Mouse (Mus musculus) 416B (cell line): ENCODE measurements around the gene Smim24.

Experiments used
- DNase-seq: peaks from one replicate; pipeline ENCODE4 v3.0.0; 2011; ENCODE audit warnings: low read depth

Gene Smim24

DNA sequence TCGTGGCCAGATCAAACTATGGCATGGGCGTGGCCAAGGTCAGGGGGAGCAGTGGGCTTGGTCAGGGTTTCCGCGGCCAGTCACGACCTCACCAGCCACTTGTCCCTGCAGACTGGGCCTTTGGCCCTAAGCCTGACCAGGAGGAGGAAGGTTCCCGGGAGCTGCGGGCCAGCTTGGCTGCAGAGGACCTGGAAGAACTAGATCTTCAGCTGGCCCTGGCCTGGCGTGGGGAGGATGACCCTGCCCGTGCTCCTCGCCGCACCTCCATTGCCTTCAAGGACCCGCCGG is 2.2 kb upstream of the Smim24 start:
- no peak for DNase-seq

DNA sequence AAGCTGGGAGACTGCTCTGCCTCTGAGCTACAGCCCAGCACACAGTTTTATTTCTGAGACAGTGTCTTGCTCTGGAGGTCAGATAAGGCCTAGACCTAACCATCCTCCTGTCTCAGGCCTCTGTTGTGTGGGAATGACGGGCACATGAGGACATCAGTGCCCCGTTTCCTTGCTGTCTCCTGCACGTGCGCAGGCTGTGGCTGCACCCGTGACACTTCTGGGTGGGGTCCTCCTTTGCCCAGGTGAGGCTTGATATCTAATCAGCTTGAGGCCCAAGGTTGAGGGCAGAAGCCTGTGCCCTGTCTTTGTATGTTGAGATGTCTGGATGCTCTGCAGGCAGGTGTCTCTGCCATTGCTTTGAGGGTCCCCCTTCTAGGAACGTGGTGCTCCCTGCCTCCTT is 581 bp upstream of the Smim24 start:
- DNase-seq = no peak

DNA sequence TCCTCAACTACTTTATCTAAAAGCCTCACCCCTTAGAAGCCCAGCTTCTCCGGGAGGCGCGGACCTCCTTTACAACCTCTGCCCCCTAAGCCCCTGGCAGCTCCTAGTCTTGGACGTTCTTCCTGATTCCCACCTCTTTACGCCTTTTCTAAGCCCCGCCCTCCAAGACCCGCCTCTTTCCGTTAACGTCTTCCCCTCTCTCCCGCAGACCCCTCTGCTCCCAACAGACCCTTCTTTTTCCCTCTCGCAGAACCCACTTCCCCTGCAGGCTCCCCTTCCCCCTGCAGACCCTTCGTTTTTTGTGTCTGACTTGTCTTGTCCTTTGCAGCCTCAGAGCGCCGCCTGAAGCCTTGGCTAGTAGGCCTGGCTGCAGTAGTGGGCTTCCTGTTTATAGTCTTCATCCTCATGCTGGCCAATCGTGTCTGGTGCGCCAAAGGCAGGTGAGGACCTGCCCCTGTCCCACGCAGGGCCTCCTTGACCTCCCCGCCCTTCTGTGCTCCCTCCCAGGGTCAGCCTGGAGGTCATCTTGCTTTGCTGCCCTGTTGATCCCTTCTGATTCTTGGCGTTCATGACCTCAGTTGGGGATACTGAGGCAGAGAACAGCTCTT is 709 bp downstream of the Smim24 start:
- DNase-seq = peak; percentile 63

DNA sequence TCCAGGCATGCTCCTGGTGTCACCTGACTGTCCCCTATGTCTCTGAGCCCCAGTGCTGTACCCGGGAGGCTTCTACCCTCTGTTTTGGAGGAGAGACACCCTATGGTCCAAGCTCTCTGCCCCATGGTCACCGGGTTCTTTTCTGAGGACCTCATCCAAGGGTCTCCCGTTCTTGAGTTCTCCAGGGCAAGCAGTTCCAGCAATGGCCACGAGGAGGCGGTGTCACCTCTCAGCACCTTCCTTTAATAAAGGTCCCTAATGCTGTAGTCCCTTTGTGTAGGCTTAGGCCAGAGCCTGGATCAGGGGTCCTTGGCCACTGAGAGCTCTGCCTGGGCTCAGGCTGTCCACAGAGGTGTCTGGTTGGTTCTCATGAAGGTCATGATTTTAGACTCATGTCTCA is 2.3 kb downstream of the Smim24 start:
- peak; percentile 74 for DNase-seq

DNA sequence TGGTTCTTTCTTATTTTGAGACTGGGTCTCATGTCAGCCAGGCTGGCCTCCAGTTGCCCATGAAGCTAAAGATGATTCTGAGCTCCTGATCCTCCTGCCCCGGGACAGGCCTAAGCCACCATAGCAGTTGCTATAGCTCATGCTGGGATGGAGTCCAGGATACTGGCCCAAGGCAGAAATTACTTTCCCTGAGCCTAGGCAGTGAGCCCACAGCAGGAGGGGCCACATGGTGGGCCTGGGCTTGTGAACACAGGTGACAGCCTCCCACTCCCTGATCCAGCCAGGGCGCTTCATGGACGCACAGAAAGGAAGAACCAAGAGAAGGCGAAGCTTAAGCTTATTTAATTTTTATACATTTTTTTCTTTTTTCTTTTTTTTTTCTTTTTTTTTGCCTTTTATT is 3.0 kb downstream of the Smim24 start:
- DNase-seq = no peak

DNA sequence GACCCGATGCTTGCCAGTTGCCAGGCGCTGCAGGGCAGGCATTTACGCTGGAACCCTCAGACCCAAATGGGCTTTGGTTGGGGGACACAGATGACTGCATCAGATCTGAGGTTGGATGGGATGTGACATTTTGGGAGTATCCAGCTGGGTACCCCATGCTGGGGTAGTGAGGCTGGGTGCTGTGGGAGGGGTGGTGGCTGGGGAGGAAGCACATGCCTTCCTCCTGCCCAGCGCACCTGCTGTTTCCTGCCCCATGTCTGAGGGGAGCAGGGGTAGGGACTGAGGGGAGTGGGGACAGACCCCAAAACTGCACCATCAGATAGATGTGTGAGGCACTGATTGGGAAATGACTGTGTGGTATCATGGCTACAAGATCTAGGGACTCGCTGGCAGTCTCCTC is 3.9 kb downstream of the Smim24 start:
- DNase-seq = no peak

DNA sequence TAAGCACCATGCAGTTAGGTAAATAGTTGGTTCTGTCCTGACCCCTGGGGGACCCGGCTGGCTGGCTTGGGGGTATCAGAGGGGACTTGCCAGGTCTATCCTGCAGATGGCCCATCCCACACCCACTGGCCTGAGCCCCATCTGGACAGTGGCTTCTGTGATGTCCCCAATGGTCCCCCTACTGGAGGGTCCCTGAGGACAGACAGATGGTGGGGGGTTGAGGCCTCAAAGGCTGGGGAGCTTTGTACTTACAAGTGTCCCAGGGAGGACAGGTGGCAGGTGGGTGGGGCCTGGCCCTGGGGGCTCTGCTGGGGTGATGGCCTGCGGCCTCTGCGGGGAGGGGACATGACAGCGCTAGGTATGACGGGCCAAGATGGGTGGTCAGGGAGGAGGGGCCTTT is 6.4 kb downstream of the Smim24 start:
- DNase-seq = no peak

DNA sequence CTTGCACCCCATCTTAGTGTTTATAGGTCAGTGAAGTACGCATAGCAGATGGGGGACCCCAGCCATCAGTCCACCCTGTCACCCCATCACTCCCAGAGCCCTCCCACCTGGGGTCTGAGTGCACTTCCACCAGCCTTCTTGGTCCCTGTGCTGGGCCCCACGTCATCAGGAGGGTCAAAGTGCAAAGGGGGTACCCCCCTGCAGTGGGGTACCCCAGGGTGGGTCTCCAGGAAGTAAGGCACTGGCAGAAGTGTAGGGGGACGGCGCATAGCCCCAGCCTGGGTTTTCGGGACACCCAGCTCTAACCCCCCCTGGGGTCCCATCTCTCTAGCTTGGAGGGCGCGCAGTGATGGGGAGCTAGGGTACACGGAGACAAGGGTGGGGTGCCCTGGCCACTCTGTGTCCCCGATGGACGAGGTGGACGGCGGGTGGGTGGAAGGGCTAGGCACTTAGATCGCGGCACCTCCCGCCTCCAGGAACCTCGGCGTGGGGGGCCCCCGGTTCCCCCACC is 7.0 kb downstream of the Smim24 start:
- DNase-seq = no peak

DNA sequence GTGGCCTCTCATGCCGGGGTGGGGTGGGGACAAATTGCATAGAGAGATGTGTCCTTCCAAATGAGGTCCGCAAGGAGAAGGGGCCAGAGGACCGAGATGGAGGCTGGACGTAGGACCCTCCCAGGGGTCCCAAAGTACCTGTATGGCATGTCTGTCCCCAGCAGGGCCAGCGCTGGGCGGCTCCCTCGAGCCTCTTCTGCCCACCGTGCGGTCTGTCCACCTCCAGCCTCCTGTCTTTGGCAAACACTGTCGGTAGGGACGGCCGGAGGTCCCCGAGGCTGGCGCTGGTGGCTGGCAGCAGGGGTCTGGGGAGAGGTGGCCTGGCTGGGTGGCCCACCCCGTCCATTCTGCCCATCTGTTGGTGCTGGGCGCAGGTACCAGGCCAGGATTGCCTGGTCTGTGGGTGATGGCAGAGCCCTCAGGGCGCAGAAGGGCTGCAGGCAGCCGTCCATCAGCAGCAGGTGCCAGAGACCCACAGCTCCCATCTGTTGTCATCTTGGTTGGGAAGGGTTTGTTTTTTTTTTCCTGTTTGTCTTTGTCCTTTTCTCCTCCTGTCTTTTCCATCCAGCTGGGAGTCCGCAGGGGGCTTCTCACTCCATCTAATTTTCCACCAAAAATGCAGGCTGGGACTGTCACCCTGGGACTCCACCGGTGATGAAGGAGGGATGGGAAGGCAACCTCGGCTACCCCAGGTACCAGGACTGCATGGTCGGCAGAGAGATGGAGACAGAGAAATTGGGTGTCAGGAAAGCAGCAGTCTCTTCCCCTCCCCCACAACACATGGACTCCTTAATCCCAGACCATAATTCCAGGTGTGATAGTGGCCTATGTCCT is 7.7 kb downstream of the Smim24 start:
- no peak for DNase-seq

DNA sequence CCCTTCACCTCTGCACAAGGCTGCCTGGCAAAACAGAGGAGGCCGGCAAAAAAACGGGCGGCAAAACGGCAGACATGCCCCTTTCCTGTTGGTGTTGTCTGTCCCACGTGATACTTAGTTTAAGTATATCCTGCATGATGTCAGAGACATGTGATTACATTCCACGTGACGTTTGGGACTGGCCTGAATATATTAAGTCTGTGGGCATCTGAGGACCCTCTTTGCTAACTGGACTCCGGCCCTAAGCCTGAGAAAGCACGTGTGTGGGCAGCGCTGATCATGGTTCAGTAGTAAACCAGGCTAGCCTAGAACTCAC is 8.3 kb downstream of the Smim24 start:
- DNase-seq = no peak

DNA sequence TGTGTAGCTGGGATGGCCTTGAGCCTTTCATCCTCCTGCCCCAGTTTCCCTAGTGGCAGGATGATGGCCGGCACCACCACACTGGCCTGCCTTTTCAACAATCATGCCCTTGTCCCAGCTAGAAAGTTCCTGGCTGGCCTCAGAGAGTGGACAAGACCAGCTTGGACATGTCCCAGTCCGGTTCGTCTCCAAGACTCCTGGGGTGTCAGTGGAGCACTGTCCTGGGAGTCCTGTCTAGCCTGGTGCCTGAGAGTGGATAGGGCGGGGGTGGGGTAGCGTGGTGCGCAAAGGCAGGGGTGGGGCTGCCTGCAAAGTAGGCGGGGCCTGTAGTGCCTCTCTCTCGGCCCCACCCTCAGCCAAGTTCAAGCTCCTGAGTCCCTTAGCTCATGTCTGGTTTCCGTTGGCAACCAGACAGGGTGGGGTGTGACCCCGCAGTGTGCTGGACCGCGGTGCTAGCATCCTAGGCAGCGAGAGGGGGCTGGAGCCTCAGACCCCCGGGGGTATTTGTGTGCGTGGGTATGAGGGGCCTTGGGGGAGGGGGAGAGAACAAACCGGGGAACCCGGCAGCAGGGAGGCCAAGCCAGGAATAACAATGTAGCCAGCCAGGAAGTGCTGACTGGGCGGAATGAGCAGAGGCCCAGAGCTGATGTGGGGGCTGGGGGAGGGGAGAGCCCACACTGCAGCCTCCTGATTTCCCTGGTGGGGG is 8.8 kb downstream of the Smim24 start:
- no peak for DNase-seq

DNA sequence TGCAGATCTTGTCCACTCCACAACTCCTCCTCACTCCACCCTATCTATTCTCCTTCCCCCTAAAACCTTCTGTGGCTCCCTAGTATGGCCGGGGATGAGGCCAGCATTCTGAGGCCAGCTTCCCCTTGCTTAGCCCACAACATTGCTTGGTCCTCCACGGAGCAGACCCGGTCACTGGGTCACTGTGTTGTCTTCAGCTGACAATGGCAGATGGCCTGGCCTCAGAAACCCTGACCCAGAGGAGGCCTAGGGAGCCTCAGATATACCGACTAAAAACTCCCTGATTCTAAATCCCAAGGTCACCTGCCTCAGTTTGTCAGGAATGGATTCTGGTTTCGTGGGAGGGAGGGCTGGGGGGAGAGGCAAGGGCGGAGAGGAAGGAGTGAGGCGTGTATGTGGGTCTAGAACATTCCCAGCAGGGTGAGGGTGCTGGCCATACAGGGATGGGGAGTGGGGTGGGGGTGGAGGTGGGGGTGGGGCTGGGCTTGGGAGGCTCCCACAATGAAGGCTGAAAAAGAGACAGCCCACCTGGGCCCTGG is 9.4 kb downstream of the Smim24 start:
- no peak for DNase-seq

DNA sequence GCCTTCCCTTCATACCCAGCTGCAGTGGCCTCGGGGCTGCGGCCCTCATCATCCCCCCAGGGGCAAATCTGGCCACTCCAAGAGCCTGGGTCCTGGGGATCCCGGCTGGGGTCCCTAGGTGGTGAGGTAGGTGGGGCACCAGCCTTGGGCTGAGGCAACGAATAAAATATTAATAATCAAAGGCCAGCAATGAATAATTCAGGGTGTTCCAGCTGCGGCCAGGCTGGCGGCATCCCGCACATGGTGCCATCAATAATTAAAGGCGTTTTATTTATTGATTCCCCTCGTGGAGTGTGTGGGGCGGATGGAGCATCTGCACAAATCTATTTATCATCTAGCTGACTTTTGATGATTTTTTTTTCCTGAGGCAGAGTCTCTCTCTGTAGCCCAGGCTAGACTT is 10.7 kb downstream of the Smim24 start:
- no peak for DNase-seq

DNA sequence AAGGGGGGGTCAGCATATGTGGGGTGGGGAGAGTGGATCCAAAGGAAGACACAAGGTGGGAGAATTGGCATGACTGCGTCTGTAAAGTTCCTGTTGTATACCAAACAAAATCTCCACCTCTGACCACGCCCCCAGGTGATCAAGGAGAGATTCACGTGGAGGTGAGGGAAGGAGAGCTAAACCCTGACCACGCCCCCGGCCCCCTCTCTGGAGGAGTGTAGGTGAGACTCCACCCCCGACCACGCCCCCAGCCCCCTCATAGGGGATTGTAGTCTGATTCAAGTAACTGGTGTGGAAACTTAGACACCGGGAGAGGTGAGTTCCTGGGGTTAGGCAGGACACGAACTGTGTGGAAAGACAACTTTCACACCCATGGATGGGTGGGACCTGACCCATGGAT is 11.2 kb downstream of the Smim24 start:
- no peak for DNase-seq

DNA sequence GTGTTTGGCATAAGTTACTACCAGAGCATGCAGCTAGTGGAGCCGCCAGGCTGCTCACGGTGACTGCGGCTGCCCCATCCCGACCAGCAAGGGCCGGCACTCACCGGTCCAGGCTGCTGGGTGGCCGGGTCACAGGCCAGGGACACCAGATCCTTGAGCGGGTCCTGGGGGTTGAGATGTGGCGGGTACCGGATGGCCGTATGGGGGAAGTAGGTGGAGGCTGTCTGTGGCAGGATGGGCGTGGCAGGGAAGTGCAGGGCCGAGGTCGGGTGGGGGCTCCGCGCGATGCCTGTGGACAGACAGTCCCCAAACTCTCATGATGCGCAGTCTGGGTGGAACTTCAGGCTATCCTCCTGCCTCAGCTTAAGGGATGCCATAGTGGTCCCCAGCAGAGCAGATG is 11.9 kb downstream of the Smim24 start:
- no peak for DNase-seq

DNA sequence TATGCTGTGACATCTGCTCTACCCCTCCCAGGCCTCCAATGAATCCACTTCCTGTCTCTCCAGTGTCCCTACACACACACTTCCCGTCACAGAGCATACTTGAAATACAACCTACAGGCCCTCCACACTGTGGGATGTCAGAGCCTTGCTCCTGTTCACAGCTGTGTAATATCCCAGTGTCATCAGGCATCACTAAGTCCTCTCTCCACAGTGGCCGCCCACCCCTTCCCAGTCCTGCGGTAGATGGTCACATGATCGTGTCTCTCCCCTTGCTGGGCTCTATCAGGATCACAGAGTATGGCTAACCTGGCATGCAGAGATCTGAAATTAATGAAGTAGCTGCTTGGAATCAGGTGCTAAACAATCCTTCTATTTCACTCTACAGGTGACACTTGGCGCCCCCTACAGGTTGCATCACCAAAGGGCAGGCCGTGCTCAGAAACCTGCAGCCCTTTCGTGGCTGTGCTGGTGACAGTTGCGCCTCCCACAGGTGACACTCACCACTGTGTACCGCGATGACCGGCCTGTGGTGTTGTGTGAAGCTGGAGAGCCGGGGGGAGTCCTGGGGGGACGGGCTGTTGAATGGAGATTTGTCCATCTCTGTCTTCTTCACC is 12.8 kb downstream of the Smim24 start:
- peak; percentile 70 for DNase-seq

DNA sequence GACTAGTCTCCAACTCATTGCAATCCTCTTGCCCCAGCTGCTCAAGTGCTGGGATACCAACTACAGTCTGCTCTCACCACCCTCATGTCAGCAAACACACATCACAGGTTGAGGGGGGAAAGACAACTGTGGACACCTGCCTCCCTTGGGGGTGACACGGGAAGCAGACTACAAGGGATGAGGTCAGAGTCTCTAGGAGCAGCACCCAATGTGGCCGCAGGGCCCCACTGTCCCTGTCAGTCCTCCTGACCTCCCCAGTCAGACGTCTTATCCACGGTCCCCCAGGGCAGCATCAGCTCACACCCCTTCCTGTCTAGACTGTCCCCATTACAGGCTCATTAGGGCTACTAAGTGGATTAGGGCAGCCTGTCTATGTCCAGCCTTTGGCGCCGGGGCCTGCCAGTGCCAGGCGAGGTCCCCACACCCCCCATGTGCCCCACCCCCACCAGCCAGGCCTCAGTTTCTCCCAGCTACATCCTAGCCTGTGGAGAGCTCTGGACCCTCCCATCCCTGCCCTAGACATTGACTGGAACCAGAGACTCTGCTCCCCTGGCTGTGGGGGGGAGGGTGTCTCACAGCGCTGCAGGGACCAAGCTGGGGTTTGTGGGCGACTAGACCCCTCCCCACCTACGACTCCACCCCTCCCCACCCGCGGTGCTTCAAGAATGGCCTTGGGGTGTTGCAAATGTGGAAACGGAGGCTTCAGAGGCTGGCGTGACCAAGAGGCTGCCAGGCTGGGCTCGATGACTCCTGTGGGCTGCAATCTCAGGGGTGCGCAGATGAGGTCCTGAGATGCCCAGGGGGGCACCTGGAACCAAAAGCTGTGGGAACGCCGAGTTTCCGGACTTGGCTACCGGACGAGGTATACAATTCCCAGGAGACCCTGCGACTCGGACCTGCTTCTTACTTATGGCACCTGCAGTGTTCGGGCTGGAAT is 13.9 kb downstream of the Smim24 start:
- DNase-seq = no peak

DNA sequence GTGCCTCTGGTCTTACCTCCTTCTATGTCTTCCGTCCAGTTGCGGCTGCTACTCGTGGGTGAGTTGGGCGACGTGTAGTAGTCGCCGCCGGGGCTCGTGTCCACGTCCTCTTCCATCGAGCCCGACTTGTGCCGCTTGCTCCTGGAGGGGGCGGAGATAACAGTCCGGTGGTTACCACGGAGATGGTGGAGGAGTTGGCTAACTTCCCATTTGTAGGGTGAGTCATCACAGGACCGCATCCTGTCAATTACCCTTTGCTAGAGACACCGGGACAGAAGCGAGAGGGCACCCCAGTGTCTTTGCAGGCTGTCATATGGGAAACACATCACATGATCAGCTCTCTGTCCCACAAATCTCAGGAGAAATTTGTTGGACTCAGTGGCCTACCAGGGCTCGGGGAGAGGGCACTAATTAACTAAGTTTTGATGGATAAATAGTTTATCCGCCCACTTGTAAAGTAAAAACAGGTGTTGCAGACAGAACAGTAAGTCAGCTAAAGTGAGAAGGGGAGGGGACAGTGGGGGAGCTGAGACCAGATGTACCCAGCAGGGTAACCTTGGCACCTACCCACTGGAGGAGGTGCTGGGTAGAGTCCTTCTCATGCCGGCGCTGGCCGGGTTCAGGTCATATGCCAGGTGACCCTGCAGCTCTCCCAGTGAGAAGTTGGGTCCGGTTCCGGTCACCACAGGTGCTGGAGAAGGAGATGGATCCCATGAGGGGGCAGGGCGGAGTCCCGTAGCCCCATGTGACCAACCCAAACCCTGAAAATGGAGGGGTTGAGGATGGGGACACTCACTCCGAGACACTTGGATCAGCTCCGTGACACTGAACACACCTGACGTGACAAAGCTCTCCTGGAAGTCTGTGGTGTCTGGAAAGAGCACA is 14.9 kb downstream of the Smim24 start:
- peak; percentile 99 for DNase-seq

DNA sequence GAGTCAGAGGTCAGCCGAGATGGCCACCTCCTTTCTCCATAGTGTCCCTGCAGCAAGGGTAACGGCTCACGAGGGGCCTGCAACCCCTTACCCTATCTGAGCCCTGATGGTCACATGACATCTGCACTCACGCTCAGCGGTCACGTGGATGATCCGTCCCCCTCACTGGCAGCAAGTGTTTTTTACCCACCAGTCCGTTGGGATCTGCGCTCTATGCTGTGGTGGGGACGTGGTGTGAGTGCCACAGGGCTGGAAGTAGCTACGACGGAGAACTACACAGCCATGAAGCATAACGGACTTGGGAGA is 15.5 kb downstream of the Smim24 start:
- no peak for DNase-seq

DNA sequence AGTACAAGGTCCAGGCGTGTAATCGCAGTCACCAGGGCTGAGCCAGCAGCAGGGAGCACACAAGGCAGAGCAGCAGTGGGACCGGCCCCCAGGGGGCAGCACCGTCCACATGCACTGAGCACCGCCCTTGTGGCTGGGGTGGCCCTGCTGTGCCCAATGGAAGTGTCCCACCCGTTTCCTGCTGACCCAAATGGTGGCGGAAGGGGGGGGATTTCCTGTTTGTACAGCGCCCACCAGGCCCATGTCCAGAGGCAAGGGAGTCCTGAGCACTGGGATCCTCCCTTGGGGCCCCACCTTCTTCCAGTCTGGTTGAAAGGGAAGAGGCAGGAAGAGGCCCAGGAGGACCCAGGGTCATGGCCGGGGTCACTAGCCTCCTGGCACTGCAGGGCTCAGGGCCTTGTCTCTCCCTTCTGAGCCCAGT is 16.0 kb downstream of the Smim24 start:
- DNase-seq = peak; percentile 95

DNA sequence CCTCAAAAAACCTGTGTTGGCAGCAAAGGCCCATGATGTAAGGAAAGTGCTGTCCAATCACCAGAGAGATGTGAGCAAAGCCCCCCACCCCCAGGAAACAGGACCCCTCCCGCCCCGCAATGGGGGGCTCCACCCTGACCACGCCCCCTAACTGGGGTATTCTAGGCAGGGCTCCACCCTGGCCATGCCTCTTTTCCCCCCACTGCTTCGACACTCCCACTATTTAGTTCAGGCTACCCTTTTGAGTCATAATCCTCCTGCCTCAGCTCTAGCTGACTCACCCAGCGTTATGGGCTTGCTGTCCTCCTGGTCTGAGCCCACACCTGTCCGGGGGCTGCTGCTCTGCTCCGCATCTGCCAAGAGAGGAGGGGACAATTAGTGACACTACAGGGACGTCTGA is 16.5 kb downstream of the Smim24 start:
- DNase-seq = no peak
